Mouse (Mus musculus) c-Kit-positive CD71-positive TER-119-negative erythroid progenitor cells, embryonic 14.5 days (primary cell): ENCODE measurements around the gene Yy2.

Experiments
- DNase-seq: peaks from one replicate; pipeline ENCODE4 v3.0.0-alpha.2; 2013; ENCODE audit warnings: low read depth

The Yy2 gene

GRCm38 (mm10) chrX:157568840-157569239, at the start of gene Yy2:
TSS of gene Yy2 (minus strand) at chrX:157568985.
- DNase-seq = no peak

DNA sequence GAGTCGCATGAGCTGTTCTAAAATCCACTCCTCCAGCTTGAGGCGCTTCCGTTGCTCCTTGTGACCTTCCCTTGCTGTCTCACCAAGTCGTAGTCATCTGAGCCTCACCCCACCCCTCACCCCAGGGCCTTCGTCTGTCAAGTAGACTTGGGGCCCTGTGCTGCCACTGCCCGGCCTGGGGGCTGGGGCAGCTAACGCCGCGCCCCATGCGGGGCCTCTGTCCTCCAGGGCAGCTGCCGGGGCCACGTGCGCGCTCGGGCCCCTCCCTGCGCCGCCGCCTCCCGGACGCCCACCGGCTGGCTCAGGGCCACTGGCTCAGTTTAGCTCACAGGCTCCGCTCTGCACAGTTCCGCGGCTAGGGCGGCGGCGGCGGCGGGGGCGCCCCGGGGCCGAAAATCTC, 44.1 kb upstream of the Yy2 start:
- DNase-seq = no peak

GRCm38 (mm10) chrX:157601450-157601849, 32.7 kb upstream of the Yy2 start:
- no peak for DNase-seq

DNA sequence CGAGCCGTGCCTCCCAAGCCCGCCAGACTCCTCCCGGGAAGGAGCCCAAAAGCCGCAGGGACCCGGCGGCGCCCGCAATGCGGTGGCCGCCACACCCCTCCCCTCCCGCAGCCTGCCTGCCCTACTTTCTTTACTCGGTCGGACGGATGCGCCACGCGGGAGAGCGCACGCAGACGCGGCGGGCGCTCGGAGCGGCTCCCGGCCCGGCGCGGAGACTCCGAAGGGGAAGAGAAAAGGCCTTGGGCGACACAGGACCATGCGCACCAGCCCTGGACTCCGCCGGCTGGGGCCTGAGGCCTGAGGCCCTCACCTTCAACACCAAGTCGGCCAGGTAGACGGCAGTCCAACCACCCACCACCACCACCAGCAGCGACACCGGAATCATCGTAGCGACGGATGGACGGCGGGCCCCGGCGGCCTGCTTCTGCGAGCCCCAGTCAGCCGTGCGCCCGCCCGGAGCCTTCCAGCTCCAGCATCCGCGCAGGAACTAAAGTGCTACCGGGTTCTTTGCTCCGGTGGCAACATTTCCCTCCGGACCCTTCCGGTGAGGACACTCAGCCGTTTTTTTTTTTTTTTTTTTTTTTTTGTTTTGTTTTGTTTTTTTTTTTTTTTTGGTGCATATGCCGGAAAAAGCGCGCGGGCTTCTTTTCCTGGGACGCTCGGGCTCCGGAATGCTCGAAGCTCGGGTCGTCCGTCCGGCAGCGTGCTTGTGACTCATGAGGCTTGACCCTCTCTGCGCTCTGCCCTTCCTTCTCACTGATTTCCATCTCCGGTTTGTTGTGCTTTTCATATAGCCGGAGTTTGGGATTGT, 29.6 kb upstream of the Yy2 start, which contains the start of gene Mbtps2:
Mbtps2 (minus strand) TSS at position 530 of the 811 bp plus-strand sequence.
- DNase-seq = no peak

- no peak for DNase-seq
These were observed 28.9 kb upstream of the Yy2 start for GRCm38 (mm10) chrX:157597585-157598185.

DNA sequence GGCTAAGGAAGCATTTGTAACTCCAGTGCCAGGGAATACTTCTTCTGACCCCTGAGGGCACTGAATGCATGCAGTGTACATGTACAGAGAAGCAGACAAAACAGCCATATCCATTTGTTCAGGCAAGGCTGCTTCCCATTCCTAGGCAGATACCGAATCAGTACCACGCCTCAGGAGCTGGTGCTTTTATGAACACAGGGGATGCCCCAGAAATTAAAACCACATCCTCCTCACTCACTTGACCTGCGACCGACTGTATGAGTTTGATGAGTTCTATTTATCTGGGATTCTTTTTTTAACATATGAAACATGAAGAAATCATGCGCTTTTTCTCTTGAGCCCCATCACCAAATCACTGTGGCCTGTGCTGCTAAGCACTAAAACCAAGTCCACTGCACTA, 28.0 kb upstream of the Yy2 start:
- no peak for DNase-seq

- no peak for DNase-seq
These were observed 27.1 kb upstream of the Yy2 start for GRCm38 (mm10) chrX:157595927-157596326.

DNA sequence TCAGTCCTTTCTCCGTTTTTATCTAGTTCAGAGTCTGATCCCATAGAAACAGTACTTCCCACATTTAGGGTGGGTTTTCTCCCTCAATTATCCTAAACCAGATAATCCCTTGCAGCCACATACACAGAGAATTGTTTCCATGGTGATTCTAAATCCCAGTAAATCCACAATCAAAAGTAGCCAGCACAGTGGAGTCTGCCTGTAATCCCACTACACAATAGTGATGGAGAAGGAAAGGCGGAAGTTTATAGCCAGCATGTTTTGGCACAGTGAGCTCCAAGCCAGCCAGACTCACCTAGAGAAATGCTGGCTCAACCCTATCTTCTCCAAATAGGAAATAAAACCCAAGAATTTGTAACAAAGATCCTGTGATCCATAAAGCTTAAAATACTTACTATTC, 25.8 kb upstream of the Yy2 start:
- no peak for DNase-seq

GRCm38 (mm10) chrX:157587001-157587400, 18.2 kb upstream of the Yy2 start:
- no peak for DNase-seq

- no peak for DNase-seq
These were observed 17.6 kb upstream of the Yy2 start for GRCm38 (mm10) chrX:157586397-157586796.

- no peak for DNase-seq
These were observed 10.4 kb upstream of the Yy2 start for GRCm38 (mm10) chrX:157579108-157579614.

DNA sequence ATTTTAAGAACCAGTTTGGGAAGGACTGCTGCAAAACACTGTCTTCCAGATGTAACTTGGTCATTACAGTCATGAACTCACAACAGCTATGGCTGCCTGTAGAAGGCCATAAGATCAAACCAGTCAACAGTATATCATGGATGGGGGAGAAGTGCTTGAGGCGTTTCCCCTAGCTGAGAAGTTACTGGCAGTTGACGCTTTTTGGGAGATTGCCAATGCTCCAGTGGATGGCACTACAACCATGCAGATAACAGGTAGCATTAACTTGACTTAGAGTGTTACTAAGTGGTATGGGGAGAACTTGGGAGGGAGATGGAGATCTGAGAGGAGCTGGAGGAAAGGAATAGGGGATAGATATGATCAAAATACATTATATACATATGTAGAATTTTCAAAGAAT, 5.9 kb upstream of the Yy2 start:
- no peak for DNase-seq

- no peak for DNase-seq
These were observed 5.0 kb downstream of the Yy2 start for GRCm38 (mm10) chrX:157563794-157564193.

GRCm38 (mm10) chrX:157547082-157547481, 21.7 kb downstream of the Yy2 start:
- DNase-seq = no peak
